Mouse (Mus musculus) adrenal gland, postnatal 25 days (tissue): ENCODE data around the gene Nudt6. TPM values are rescaled to one million over a fixed set of nuclear protein-coding genes. Genes with fewer than 3 reads are reported as not detected.

Experiments
- DNase-seq: peaks from one replicate; pipeline ENCODE4 v3.0.0; 2021; ENCODE audit warnings: mixed read lengths
- total RNA-seq: library from RNA; stranded (reverse); gene quantifications from 2 replicates; pipeline ENCODE4 v1.2.3, GENCODE M21; 2021

Nudt6 gene
- total RNA-seq, 1 experiment from 2014 or later, result 22.1 TPM

GRCm38 (mm10) chr3:37383096-37383765 lies 36.8 kb downstream of the Nudt6 start:
- DNase-seq, result no peak

GRCm38 (mm10) chr3:37381457-37381856 lies 38.6 kb downstream of the Nudt6 start:
- no peak for DNase-seq

GRCm38 (mm10) chr3:37379930-37380881 lies 39.8 kb downstream of the Nudt6 start:
- DNase-seq, result peak; percentile 31

GRCm38 (mm10) chr3:37379201-37379600 lies 40.8 kb downstream of the Nudt6 start:
- no peak for DNase-seq

- peak; percentile 40 for DNase-seq
Observed at GRCm38 (mm10) chr3:37378412-37378811, 41.6 kb downstream of the Nudt6 start.

GRCm38 (mm10) chr3:37377926-37378325 lies 42.1 kb downstream of the Nudt6 start:
- DNase-seq, result no peak

GRCm38 (mm10) chr3:37373712-37374111 lies 46.3 kb downstream of the Nudt6 start:
- no peak for DNase-seq

GRCm38 (mm10) chr3:37370407-37370806 lies 49.6 kb downstream of the Nudt6 start:
- no peak for DNase-seq

GRCm38 (mm10) chr3:37366381-37367053 lies 53.5 kb downstream of the Nudt6 start:
- DNase-seq, result no peak

- no peak for DNase-seq
Observed at GRCm38 (mm10) chr3:37365976-37366375, 54.0 kb downstream of the Nudt6 start.

- no peak for DNase-seq
Observed at GRCm38 (mm10) chr3:37365144-37365543, 54.9 kb downstream of the Nudt6 start.

- no peak for DNase-seq
Observed at GRCm38 (mm10) chr3:37360729-37361128, 59.3 kb downstream of the Nudt6 start.

Other genes starting within 250 kb of the Nudt6 start
- not detected in 2 replicates for gene Il21, start 187.6 kb downstream of the Nudt6 start, total RNA-seq
- 6.9 and 8.1 TPM in 2 replicates for gene Bbs12, start 107.7 kb downstream of the Nudt6 start, total RNA-seq
- 2.7 and 3.7 TPM in 2 replicates for gene Cetn4, start 107.5 kb downstream of the Nudt6 start, total RNA-seq
- gene Fgf2, start 71.9 kb downstream of the Nudt6 start, total RNA-seq, result 1.4 and 2.5 TPM in 2 replicates
- 33.9 and 35.6 TPM in 2 replicates for gene Spata5, start 315 bp downstream of the Nudt6 start, total RNA-seq
- gene Spry1, start 219.7 kb upstream of the Nudt6 start, total RNA-seq, result 19.8 and 20.7 TPM in 2 replicates